Mouse (Mus musculus) small intestine, adult 2 months (tissue): Measurements from ENCODE around the gene Gm49318. TPM values are rescaled to one million over a fixed set of nuclear protein-coding genes. Genes with fewer than 3 reads are reported as not detected.

Experiments
- H3K27ac ChIP-seq: fragments of 200-500 bp; 2 replicates; pipeline ENCODE4 v1.5.1; 2012; ENCODE audit warnings: low read depth, low read length, control low read depth, inconsistent platforms; ENCODE audit not compliant: insufficient read depth
- H3K27me3 ChIP-seq: fragments of 200-500 bp; 2 replicates; pipeline ENCODE4 v1.6.1; 2012; ENCODE audit warnings: mild to moderate bottlenecking, moderate library complexity, low read length, inconsistent platforms; ENCODE audit not compliant: control insufficient read depth, insufficient read depth
- H3K36me3 ChIP-seq: fragments of 200-500 bp; 2 replicates; pipeline ENCODE4 v1.6.1; 2012; ENCODE audit warnings: mild to moderate bottlenecking, low read length, control low read depth, inconsistent platforms; ENCODE audit not compliant: control insufficient read depth, insufficient read depth
- H3K4me1 ChIP-seq: fragments of 200-500 bp; 2 replicates; pipeline ENCODE4 v1.6.1; 2012; ENCODE audit warnings: low read length, inconsistent platforms, mixed read lengths; ENCODE audit not compliant: control insufficient read depth, insufficient read depth, insufficient read length
- H3K4me3 ChIP-seq: fragments of 200-500 bp; 2 replicates; pipeline ENCODE4 v1.5.1; 2012; ENCODE audit warnings: low read depth, mild to moderate bottlenecking, control low read depth, inconsistent platforms, low read length, moderate library complexity
- CTCF ChIP-seq: fragments of 200-500 bp; IDR thresholded peaks from 2 replicates; pipeline ENCODE4 v1.5.1; 2012; ENCODE audit warnings: low read depth, mild to moderate bottlenecking, control low read depth, inconsistent platforms, low read length, moderate library complexity, mixed read lengths; ENCODE audit not compliant: insufficient replicate concordance, insufficient read length; ENCODE audit errors: extremely low read depth
- POLR2A ChIP-seq: fragments of 200-500 bp; IDR thresholded peaks from 2 replicates; pipeline ENCODE4 v1.6.1; 2012; ENCODE audit warnings: low read depth, mild to moderate bottlenecking, control low read depth, inconsistent platforms, low read length, moderate library complexity
- WGBS: fragments of 180-500 bp; shearing (Covaris S2); methylation state at CpG from one replicate; pipeline ENCODE4 v1.1.7; 2018; 5-methylcytosine and 5-hydroxymethylcytosine counted together
- polyA plus RNA-seq: library from polyadenylated mRNA; depleted of rRNA; stranded (reverse); fragments of >200 nt; gene quantifications from 2 replicates; pipeline ENCODE4 v1.2.3, GENCODE M21; 2012

Gm49318 gene
- polyA plus RNA-seq, 1 experiment = not detected

- no peak for TF ChIP-seq CTCF
- no peak for TF ChIP-seq POLR2A
- Histone ChIP-seq H3K4me1 (peaks cover 10% of the 10 kb centered on the region), H3K27ac (no peak overlapping the region), H3K4me3 (no peak overlapping the region), H3K36me3 (peaks cover 42% of the 10 kb centered on the region), H3K27me3 (no peaks in the 10 kb centered on the region)
- WGBS = 69% methylated on average over 12 of the region's 12 CpGs
Observed at GRCm38 (mm10) chr9:22004546-22004945, 66.5 kb downstream of the Gm49318 start.

GRCm38 (mm10) chr9:22003163-22003554 lies 67.9 kb downstream of the Gm49318 start:
- Histone ChIP-seq H3K4me3 (peak overlapping the region; percentile 68), H3K27ac (peak overlapping the region; percentile 52), H3K27me3 (no peaks in the 10 kb centered on the region), H3K36me3 (peaks cover 29% of the 10 kb centered on the region), H3K4me1 (peaks cover 10% of the 10 kb centered on the region)
- no peak for TF ChIP-seq POLR2A
- no peak for TF ChIP-seq CTCF
- under 1% methylated on average over 18 of the region's 18 CpGs for WGBS

GRCm38 (mm10) chr9:22002194-22003162 lies 68.6 kb downstream of the Gm49318 start, which contains the start of the genes Ccdc151 and Prkcsh:
Gene Ccdc151 (minus strand): TSS chr9:22002634.
Gene Prkcsh (plus strand): TSS chr9:22002806.
- peak within 1 kb of the TSS; percentile 52 for H3K27ac ChIP-seq
- WGBS = 7% methylated on average over 57 of the region's 57 CpGs
- H3K4me3 ChIP-seq = peak within 1 kb of the TSS; percentile 68
- TF ChIP-seq CTCF (no peak), POLR2A (peak; percentile 76)
- H3K4me1 ChIP-seq = peaks cover 10% of the 10 kb centered on the region
- H3K36me3 ChIP-seq = peaks cover 22% of the 10 kb centered on the region
- H3K27me3 ChIP-seq = no peaks in the 10 kb centered on the region

- WGBS = 87% methylated on average over 4 of the region's 4 CpGs
Observed at GRCm38 (mm10) chr9:22001633-22002032, 69.4 kb downstream of the Gm49318 start.

GRCm38 (mm10) chr9:22000296-22000695 lies 70.8 kb downstream of the Gm49318 start:
- Histone ChIP-seq H3K36me3 (peaks cover 10% of the 10 kb centered on the region), H3K27ac (no peak overlapping the region), H3K4me3 (no peak overlapping the region), H3K4me1 (peaks cover 10% of the 10 kb centered on the region), H3K27me3 (no peaks in the 10 kb centered on the region)
- TF ChIP-seq CTCF (no peak), POLR2A (no peak)
- 94% methylated on average over 6 of the region's 6 CpGs for WGBS

More at GRCm38 (mm10) chr9:22001633-22002032, 69.4 kb downstream of the Gm49318 start:
- Histone ChIP-seq H3K27me3 (no peaks in the 10 kb centered on the region), H3K27ac (no peak overlapping the region), H3K36me3 (peaks cover 21% of the 10 kb centered on the region), H3K4me3 (no peak overlapping the region), H3K4me1 (peaks cover 10% of the 10 kb centered on the region)
- TF ChIP-seq CTCF = no peak
- no peak for TF ChIP-seq POLR2A

GRCm38 (mm10) chr9:21996178-21996867 lies 74.7 kb downstream of the Gm49318 start:
- WGBS = 84% methylated on average over 3 of the region's 3 CpGs

More at GRCm38 (mm10) chr9:21996178-21996867, 74.7 kb downstream of the Gm49318 start:
- no peaks in the 10 kb centered on the region; the same call in none of the 2 replicates for H3K27me3 ChIP-seq
- no peak overlapping the region for H3K4me3 ChIP-seq
- no peaks in the 10 kb centered on the region for H3K36me3 ChIP-seq
- no peak overlapping the region for H3K27ac ChIP-seq
- no peaks in the 10 kb centered on the region for H3K4me1 ChIP-seq
- no peak for TF ChIP-seq POLR2A
- no peak for TF ChIP-seq CTCF
